Mouse (Mus musculus): ENCODE data around the gene Chn1. TPM values are rescaled to one million over a fixed set of nuclear protein-coding genes. Genes with fewer than 3 reads are reported as not detected.
"Not testable (repeated sequence)": the region's sequence is repeated elsewhere in the genome, so short reads cannot be mapped to it uniquely, and the experiment has no call there.

The Chn1 gene
- 15.1 and 19.0 TPM in 2 replicates for polyA plus RNA-seq (2015; fragmentation: Nextera tagmentation; extraction: Ambion mirVana)

DNA sequence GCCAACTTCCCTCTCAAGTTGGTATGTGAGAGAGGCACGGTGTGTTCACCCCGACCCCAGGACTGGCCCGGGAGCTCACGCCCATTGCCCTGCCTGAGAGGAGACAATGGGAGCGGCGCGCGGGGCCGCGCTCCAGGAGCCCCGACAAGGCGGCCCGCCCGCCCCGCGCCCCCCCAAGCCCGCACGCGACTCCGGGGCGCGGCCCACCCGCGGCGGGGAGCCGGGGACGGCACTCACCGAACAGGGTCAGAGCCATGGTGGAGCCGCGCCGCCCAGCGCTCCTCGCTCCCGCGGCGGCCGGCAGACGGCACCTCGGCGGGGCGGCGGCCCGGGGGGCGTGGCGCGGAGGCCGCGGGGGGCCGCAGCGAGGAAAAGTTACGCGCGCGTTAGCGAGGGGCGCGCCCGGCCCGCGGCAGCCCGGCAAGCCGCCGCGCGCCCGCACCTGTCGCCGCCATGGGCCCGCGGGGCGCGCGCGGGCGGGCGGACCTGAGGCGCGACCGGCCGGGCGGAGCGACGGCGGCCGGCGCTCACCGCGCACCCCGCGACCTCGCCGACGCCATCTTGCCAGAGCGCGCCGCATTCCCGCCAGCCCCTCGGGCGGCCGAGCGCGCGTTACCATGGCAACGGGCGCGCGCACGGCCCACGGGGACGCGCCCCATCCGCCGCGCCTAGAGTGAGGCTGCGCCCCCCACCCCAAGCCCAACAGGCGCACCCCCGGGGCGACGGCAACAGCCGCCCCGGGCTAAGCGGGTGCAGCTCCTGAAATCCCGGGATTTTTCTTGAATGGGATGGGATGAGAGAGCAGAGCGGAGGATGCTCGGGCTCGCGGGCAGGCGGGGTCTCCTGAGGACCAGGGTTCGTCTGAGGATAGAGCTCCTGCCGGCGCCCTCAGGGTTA, at the start of gene Chn1:
TSS of gene Chn1 (minus strand) at position 561 of the 897 bp plus-strand sequence.
- peak; percentile 93 for ATAC-seq (replicated peaks; ENCODE audit: low FRiP score)
- no peaks in the 10 kb centered on the region for H3K36me3 ChIP-seq
- H3K4me3 ChIP-seq (replicated peaks) = peak within 1 kb of the TSS; percentile 94
- H3K4me2 ChIP-seq = peak within 1 kb of the TSS; percentile 92
- H3K27me3 ChIP-seq = peaks cover 26% of the 10 kb centered on the region
- WGBS = under 1% methylated on average over 103 of the region's 131 CpGs
- peaks cover 13% of the 10 kb centered on the region for H3K4me1 ChIP-seq
- no peaks in the 10 kb centered on the region for H3K9me3 ChIP-seq (replicated peaks)
- H3K9ac ChIP-seq = peak within 1 kb of the TSS; percentile 76
- 0 out of 2 replicates have a peak within 1 kb of the TSS, but pooled peaks have one; percentile 6 for H3K27ac ChIP-seq

DNA sequence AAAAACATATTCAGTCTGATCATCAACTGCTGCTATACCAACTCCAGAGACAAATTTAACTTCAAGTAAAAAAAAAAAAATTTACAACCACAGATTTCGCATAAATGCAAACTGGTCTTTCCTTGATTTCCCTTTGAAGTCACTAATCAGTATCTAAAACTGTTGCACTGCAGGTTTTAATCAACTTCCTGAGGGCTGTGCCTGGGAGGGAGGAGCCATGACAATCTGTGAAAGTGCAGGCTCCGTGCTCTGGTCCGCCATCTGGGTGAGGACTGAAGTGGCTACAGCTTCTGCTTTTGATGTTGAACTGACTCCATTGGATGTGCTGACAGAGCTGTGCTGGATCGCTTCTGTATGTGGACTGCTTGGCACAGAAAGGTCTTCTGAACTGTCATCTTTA, 43.6 kb upstream of the Chn1 start:
- Histone ChIP-seq H3K27ac (no peak overlapping the region), H3K4me3 (replicated peaks) (no peak overlapping the region), H3K27me3 (no peaks in the 10 kb centered on the region), H3K4me1 (no peaks in the 10 kb centered on the region), H3K9me3 (replicated peaks) (no peaks in the 10 kb centered on the region), H3K36me3 (peaks cover 51% of the 10 kb centered on the region), H3K4me2 (no peak overlapping the region), H3K9ac (no peak overlapping the region)
- no peak for ATAC-seq (replicated peaks; ENCODE audit: low FRiP score)
- 83% methylated on average over 4 of the region's 4 CpGs for WGBS

DNA sequence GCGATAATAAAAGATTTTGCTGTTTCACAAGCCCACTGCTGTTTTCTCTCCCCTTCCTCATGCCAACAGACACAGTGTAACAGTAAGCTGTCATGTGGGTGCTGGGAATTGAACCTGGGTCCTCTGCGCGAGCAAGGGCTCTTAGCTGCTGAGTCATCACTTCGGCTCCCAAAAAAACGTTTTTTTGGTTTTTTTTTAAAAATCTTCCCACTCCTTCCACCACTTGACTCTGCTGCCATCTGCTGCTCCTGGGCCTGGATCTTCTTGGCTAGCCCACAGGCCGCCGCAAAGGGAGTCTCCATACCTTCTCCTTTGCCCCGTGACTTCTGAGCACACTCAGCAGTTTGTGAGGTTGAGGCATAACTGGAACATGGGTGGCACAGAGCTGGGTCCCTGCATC, 32.5 kb upstream of the Chn1 start:
- ATAC-seq (replicated peaks; ENCODE audit: low FRiP score) = no peak

DNA sequence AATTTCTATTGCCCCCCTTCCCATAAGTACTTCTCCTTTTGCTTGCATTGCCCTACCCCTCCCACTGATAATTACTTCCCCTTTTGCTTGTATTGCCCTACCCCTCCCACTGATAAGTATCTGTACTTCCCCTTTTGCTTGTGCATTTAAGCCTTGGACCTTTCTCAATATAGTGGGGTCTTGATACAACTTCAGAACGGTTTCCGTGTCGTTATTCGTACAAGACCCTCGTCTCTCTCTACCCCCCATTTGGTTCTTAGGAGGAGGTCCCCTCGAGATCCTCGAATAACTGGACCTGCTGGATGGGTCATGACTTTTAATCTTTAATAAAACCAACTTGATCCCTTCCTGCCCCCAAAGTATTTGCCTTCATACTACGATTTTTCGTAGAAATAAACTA, 25.0 kb upstream of the Chn1 start:
- ATAC-seq (replicated peaks; ENCODE audit: low FRiP score); H3K4me3 ChIP-seq (replicated peaks): not testable (repeated sequence)
- 86% methylated on average over 9 of the region's 9 CpGs for WGBS

More for the DNA sequence above, 32.5 kb upstream of the Chn1 start:
- no peaks in the 10 kb centered on the region for H3K4me1 ChIP-seq
- H3K4me3 ChIP-seq (replicated peaks) = no peak overlapping the region
- no peaks in the 10 kb centered on the region for H3K9me3 ChIP-seq (replicated peaks)
- H3K4me2 ChIP-seq = no peak overlapping the region
- no peak overlapping the region for H3K27ac ChIP-seq
- no peaks in the 10 kb centered on the region for H3K27me3 ChIP-seq
- no peak overlapping the region for H3K9ac ChIP-seq
- WGBS = 84% methylated on average over 8 of the region's 8 CpGs
- H3K36me3 ChIP-seq = no peaks in the 10 kb centered on the region

DNA sequence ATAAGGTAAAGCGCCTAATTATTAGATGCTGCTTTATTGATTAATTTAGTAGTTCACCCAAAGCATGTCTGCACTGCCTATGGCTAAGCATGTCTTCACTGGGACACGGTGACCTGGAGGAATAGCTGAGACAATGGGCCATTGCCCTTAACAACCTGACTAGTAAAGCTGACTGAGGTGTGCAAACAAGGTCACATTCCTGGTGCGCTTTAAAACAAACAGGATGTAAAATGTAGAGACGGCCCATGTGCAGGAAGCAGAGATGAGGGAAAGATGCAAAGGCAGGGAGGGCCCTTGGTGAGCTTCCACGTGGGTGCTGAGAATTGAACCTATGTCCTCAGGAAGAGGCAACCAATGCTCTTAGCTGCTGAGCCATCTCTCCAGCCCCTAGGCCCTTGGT, 23.6 kb upstream of the Chn1 start:
- Histone ChIP-seq H3K36me3 (no peaks in the 10 kb centered on the region), H3K27me3 (no peaks in the 10 kb centered on the region; the same call in 1 of the 2 replicates), H3K4me3 (replicated peaks) (no peak overlapping the region), H3K9ac (no peak overlapping the region), H3K4me2 (no peak overlapping the region), H3K27ac (no peak overlapping the region), H3K4me1 (no peaks in the 10 kb centered on the region), H3K9me3 (replicated peaks) (no peaks in the 10 kb centered on the region)
- 48% methylated on average over 5 of the region's 5 CpGs for WGBS
- ATAC-seq (replicated peaks; ENCODE audit: low FRiP score) = no peak

More for the DNA sequence above, 25.0 kb upstream of the Chn1 start:
- H3K9ac ChIP-seq; H3K27ac ChIP-seq; H3K36me3 ChIP-seq; H3K4me2 ChIP-seq; H3K27me3 ChIP-seq; H3K9me3 ChIP-seq (replicated peaks); H3K4me1 ChIP-seq: not testable (repeated sequence)

DNA sequence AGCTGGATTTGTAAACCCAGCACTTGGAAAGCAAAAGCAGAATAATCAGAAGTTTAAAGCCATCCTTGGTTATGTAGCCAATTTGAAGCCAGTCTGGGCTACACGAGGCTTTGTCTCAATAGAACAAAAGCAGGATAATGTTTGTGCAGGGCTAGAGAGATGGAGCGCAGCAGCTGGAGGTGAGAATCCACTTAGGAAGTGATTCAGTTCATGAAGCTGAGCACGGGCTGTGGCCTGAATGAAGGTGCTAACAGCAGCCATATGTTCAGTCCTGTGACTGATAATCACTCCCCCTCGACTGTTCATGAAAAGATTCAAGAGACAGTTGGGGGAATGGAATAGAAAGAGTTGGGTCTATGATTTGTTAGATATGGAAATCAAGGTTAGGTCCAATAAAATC, 23.0 kb upstream of the Chn1 start:
- Histone ChIP-seq H3K9me3 (replicated peaks) (no peaks in the 10 kb centered on the region), H3K4me1 (no peaks in the 10 kb centered on the region), H3K27ac (no peak overlapping the region), H3K4me2 (no peak overlapping the region), H3K4me3 (replicated peaks) (no peak overlapping the region), H3K27me3 (no peaks in the 10 kb centered on the region; the same call in 1 of the 2 replicates), H3K36me3 (no peaks in the 10 kb centered on the region), H3K9ac (no peak overlapping the region)
- ATAC-seq (replicated peaks; ENCODE audit: low FRiP score) = no peak
- 36% methylated on average over 4 of the region's 4 CpGs for WGBS

DNA sequence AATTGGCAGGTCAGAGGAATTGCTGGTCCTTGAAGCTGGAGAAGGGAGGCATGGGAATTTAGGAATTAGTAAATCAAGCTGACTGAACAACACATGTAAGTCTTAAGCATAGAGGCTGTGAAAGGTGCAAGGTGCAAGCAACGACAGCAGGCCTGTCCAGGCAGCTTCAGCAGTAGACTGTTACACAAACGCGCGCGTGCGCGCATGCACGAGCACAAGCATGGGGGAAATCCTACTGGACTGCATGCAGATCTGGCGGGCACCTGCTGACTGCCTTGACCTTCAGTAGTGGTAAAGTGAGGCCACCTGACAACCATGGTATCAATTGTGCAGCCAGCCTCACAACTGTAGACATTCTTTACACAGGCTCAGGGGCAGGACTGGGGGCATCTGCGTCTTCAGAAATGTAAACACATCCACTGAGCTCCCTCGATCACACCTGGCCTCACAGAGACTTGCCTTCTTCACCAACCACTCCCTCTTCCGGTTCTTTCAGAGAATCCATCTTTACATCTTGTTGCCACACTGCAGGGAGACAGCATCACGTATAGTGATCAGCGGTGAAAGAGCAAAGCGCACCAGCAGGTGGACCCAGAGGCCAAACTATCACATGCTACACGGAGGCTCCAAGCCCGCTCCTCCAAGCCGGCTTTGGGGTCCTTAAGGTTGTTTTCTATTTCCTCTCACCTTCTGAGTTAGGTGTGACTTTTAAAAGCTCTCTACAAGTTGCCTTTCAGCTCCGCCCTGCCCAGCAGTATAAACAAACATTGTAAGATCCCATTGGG, 16.9 kb upstream of the Chn1 start:
- Histone ChIP-seq H3K4me1 (peaks cover 9% of the 10 kb centered on the region), H3K9ac (no peak overlapping the region), H3K4me2 (peak overlapping the region; percentile 19; the same call in 1 of the 2 replicates), H3K9me3 (replicated peaks) (no peaks in the 10 kb centered on the region), H3K4me3 (replicated peaks) (no peak overlapping the region; the same call in 1 of the 2 replicates), H3K27me3 (peaks cover 11% of the 10 kb centered on the region; the same call in 1 of the 2 replicates), H3K36me3 (no peaks in the 10 kb centered on the region), H3K27ac (no peak overlapping the region)
- no peak; the same call in 1 of the 2 replicates for ATAC-seq (replicated peaks; ENCODE audit: low FRiP score)
- 50% methylated on average over 19 of the region's 19 CpGs for WGBS

DNA sequence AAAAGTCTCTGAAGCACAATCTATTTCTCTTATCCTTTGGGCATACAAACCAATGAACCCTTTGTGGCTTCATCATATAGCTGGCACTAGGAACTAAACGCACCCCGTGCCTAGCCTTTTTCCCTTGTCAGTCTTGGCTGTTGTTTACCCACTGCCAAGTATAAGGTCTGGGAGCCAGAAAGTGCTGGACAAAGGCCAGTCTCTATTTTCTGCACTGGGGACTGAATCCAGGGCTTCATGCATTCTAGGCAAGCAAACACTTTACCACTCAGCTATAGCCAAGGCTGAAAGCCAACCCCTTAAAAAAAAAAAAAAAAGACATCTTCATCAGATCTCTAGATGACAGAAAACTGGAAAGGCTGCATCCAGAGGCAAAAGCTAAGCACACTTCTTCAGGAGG, 15.2 kb upstream of the Chn1 start:
- Histone ChIP-seq H3K9me3 (replicated peaks) (no peaks in the 10 kb centered on the region), H3K36me3 (no peaks in the 10 kb centered on the region), H3K9ac (no peak overlapping the region), H3K27me3 (0 out of 2 replicates have a peak, but pooled peaks cover 11% of the 10 kb centered on the region), H3K4me2 (no peak overlapping the region), H3K27ac (no peak overlapping the region), H3K4me1 (peaks cover 9% of the 10 kb centered on the region), H3K4me3 (replicated peaks) (no peak overlapping the region)
- ATAC-seq (replicated peaks; ENCODE audit: low FRiP score) = no peak
- 81% methylated on average over 2 of the region's 2 CpGs for WGBS

DNA sequence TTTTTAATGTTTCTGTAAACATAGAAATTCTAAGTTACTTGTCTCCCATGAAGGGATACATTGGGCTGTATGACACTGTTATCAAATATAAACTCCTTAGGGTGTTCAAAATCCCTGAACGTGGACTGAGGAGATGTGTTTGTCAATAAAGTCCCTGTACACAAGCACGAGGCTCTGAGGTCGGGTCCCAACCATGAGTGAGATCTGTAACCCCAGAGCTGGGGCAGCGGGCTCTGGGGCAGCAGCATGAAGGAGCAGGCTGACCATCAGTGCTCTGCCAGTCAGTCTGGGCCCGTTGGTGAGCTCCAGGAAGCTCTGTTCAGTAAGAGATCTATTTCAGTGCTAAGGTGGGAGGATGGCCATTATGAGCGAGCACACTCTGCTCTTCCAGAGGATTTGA, 13.2 kb upstream of the Chn1 start:
- Histone ChIP-seq H3K36me3 (no peaks in the 10 kb centered on the region), H3K4me3 (replicated peaks) (no peak overlapping the region), H3K27me3 (0 out of 2 replicates have a peak, but pooled peaks cover 11% of the 10 kb centered on the region), H3K9me3 (replicated peaks) (no peaks in the 10 kb centered on the region), H3K27ac (no peak overlapping the region), H3K4me2 (no peak overlapping the region), H3K4me1 (peaks cover 9% of the 10 kb centered on the region), H3K9ac (no peak overlapping the region)
- ATAC-seq (replicated peaks; ENCODE audit: low FRiP score) = no peak
- 67% methylated on average over 6 of the region's 6 CpGs for WGBS

DNA sequence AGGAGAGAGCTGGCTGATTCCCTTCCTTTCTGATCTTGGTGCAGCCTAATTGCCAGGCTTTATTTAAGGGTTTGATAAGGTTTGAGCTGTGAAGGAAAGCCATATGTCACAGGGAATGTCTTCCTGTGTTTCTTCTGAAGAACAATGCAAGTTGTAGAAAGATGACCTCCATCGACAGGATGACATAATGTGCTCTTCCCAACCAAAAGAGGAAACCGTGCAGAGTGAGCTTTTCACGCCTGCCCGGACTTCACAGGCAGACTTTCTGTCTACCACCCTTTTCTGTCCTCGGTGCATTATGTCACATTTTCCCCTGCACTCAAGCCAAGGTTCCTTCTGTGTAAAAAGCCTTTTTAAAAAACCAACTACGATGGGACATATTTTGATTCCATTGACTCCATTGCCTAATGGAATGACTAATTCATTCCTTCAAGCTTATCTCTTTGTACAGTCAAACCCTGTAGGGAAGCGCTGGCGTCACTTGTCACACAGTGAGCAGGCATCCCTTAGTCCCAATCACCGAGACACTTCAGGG, 7.3 kb upstream of the Chn1 start:
- H3K4me2 ChIP-seq = no peak overlapping the region
- peaks cover 12% of the 10 kb centered on the region for H3K27me3 ChIP-seq
- no peaks in the 10 kb centered on the region for H3K4me1 ChIP-seq
- peak overlapping the region; percentile 56; the same call in 1 of the 2 replicates for H3K27ac ChIP-seq
- no peak overlapping the region for H3K9ac ChIP-seq
- no peaks in the 10 kb centered on the region for H3K36me3 ChIP-seq
- no peak for ATAC-seq (replicated peaks; ENCODE audit: low FRiP score)
- no peak overlapping the region for H3K4me3 ChIP-seq (replicated peaks)
- 50% methylated on average over 9 of the region's 9 CpGs for WGBS
- H3K9me3 ChIP-seq (replicated peaks) = no peaks in the 10 kb centered on the region

DNA sequence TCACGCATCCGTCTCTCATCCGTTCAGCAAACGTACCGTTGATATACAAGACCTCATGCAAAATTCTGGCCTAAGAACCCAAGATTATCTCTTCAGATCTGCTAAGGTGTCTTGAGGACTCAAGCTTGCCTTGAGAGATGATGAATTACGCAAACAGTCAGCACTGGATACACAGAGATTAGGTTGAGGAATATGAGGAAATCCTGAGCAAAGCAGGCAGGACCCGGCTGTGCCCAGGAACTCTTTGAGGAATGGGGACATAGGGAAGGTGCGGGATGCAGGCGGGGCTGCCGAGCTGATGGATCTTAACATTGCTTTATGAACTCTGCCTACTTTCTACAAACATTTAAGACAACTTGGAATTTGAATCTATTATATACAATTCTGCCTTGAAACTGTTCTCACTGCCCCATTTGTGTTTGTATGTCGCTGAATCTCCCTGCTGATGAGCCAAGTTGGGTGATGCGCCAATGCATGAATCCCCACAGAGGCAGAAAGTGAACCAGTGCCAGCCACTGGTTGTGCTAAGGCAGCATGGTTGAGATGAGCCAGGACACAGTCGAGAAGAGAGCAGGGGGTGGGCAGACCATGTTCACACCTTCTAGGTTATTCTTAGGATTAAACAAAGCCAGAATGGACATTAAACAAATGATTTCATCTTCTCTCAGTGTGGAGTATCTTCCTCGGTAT, 5.3 kb upstream of the Chn1 start:
- no peak for ATAC-seq (replicated peaks; ENCODE audit: low FRiP score)
- H3K27me3 ChIP-seq = peaks cover 26% of the 10 kb centered on the region
- no peaks in the 10 kb centered on the region for H3K9me3 ChIP-seq (replicated peaks)
- no peak overlapping the region for H3K9ac ChIP-seq
- no peak overlapping the region for H3K27ac ChIP-seq
- H3K4me1 ChIP-seq = peaks cover 8% of the 10 kb centered on the region
- H3K36me3 ChIP-seq = no peaks in the 10 kb centered on the region
- H3K4me3 ChIP-seq (replicated peaks) = no peak overlapping the region
- no peak overlapping the region for H3K4me2 ChIP-seq
- 85% methylated on average over 14 of the region's 14 CpGs for WGBS
